Mouse (Mus musculus): ENCODE measurements around the gene Mcm6.
A peak's percentile ranks its signal among the peaks of the same experiment; 100 is the strongest.

Mcm6 gene

DNA sequence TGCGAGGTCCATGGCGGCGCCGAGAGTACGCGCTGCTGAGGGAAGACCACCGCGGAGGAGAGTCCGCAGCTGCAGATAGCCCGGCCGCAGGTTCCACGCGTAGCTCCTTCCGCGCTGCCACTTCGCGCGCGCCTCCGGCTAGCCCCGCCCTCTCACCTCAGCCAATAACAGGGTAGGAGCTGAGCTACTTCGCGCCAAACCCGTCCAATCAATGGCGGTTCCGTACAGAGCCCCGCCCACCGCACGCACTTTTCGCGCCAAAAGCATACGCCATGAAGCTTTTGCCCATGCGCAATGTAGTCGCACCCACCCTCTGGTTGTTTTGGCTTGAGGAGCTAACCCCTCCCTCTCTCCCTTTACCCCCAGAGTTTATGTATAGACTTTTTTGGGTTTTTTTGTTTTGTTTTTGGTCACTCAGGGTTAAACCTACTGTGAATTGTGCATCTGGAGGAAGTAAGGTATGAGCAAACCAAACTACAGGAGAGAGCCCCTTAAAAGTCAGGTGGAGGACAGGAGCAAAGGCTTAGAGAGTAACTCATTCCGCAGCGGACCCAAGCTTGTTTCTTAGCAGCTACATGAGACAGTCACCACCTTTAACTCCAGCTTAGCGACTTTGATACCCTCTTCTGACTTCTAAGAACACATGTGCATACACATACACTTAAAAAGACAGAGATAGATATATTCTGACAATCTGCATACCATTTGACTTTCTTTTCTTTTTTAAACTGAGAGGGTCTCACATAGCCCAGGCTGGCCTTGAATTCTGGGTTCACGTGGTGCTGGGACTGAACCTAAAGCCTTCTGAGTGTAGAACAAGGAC is at the start of gene Mcm6:
Gene Mcm6 (minus strand): TSS at position 111 of the 823 bp plus-strand sequence.
- DNase-seq (ENCODE audit: extremely low spot score) = peak; percentile 94

DNA sequence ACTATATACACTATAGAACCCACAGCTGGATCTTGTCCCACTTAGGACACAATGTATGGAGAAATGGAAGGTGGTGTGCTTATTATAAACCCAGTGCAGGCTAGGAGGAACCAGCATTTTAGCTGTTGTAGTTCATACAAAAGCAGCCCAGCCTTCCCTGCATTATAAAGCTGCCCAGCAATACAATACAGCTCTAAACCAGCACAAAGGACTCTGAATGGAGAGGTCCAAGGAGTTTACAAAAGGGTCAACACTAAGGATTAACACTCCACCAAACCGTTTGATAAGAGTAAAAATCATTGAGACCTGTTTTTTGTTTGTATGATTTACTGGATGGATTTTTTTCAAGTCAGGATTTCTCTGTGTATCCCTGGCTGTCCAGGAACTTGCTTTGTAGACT is 47.4 kb upstream of the Mcm6 start:
- DNase-seq (ENCODE audit: extremely low spot score) = no peak

DNA sequence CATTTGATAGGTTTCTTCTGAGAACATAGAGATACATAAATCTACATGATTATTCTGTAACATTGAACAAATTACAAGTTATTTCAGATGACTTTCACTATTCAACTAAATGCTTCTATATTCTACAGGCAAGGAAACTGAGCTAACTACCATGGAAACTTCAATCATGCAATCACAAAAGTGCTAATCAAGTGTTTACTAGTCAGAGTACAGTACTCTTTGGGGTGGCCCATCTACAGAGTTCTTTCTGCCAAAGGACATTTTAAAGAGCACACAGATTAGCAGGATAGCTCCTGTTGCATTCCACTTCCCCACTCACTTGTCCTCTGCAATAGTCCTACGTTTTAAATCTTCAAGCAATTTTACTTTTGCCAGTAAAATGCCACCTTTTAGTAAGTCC is 46.2 kb upstream of the Mcm6 start:
- no peak for DNase-seq (ENCODE audit: extremely low spot score)

DNA sequence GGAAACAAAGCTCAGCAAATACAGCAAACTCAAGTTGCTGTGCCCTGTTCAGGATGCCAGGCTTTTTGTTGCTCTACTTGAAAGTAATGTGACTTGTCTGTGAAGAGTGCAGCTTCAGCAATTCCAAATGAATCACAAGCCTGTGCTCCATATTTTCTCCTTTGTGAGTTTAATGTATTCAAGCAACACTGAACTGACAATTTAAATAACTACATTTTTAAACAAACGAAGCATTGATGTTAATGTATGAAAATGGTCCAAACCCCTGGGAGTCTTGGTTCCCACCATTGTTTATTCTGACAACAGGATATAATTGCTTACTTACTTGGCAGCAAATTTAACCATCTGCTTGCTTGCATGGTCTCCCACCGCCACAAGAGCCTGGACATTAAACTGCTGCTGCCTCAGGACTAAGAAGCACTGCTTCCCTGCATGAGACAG is 45.6 kb upstream of the Mcm6 start:
- DNase-seq (ENCODE audit: extremely low spot score) = no peak

DNA sequence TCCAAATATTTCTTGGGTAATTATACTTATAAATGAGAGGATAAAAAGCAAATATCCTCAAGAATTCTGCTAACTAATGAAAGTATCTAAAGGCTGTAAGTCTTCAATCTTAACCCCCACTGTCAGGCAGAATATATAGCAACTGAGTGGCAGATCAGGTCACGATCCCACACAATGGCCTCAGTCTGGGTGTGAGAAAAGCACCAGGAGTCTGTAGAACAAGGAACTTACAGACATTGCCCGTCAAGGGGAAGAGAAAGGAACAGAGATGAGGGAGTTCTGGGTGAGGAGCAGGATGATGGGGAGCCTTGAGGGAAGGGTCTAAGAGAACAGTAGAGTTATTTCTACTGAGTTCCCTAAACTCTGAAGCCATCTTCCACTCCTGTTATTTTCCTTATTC is 41.5 kb upstream of the Mcm6 start:
- DNase-seq (ENCODE audit: extremely low spot score) = no peak

DNA sequence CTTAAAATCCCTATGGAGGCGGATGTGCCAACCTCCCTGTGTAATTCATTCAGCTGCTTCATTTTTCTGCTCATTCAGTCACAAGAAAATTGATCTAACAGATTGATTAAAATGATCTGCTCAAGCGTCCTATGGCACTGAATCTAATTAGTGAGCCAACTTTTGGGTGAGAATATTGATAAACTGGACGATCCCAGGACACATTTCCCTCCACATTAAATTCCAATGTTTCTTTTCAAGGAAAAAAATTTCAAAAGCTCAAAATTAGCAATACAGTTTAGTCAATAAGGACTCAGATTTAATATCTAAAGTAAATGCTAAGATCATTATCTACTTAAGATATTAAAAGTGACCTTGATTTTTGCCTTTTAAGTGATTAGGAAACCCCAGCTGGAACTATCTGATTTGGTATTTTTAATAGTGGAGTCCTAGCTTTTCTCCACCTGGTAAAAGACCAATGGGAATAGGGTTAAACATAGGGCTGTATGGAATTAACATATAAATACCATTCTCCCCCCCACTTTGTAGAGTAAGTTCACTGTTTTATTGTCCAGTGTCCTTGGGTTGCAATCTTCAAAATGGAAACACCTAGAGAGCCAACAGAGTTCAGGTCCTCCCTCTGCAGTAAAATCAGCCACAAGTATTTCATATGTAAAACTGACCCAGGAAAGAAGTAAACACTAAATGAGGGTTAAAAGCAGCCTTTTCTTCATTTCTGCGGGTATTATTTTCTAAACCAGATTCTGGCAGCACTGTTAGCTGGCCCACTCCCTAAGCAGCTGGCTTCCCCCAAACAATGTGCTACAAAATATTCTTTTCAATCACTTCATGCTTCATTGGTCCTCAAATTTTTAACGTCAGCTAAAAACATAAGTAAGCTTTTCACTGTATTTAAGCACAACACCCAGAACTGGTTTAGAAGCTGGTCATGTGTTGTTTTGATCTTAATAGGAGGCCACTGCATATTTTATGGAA is 40.8 kb upstream of the Mcm6 start:
- DNase-seq (ENCODE audit: extremely low spot score) = no peak

DNA sequence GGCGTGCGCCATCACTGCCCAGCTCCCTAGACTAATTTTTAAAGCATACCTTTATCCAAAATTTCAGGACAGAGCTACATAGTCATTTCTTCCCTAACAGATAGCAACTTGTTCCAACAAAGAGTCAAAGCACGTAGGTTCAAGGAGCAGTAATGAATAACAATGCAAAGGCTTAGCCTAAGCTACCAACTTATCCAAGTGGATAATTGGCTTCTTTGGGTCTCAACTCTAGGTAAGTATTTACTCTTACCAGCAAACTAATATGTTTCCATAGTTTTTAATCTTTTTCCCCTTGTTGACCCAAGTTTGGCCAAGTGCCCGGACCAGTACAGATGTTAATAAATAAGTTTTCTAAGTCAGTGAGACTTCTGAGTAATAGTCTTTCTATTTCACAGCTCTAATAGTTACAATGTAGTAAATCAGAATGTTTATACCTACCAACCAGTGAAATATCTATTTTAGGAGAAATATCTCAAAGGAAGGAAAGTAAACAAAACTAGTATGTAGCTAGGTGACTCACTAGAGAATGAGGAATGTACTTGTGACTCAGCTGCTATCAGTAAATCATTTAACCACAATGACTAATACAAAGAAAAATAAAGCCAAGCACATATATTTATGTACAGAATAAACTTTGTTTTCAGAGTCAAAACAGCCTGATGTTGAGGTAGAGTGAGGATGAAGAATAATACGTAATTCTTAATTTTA is 39.4 kb upstream of the Mcm6 start:
- DNase-seq (ENCODE audit: extremely low spot score) = no peak

DNA sequence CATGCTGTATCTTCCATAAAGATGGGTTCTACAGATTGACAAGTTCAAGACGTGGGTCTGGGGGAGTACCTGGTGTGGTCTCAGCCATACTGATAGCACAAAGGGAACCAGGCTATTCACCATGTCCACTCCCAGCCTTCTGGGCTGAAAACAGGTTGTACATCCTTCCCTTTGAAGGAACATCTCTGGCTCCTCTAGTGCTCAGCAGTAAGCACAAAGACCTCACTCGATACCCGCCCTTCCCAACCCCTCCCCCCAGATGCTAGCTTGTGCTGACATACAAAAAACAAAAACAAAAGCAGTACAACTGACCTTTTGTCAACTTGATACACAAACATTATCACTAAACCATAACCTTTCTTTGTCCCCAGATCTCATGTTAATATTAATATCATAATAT is 35.2 kb upstream of the Mcm6 start:
- DNase-seq (ENCODE audit: extremely low spot score) = no peak

DNA sequence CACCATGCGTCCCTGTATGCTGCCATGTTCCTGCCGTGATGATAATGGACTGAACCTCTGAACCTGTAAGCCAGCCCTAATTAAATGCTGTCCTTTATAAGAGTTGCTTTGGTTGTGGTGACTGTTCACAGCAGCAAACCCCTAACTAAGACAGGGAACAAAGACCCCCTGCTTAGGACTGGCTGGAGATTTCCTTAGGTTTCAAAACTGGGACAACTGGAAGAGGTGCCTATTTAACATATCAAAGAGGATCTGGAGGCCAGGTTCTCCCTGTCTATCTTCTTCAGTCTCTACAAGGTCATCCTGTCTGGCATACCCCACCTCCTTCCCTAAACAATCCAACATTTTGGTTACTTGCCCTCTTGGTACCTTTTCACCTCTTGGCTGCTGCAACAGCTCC is 32.9 kb upstream of the Mcm6 start:
- no peak for DNase-seq (ENCODE audit: extremely low spot score)

DNA sequence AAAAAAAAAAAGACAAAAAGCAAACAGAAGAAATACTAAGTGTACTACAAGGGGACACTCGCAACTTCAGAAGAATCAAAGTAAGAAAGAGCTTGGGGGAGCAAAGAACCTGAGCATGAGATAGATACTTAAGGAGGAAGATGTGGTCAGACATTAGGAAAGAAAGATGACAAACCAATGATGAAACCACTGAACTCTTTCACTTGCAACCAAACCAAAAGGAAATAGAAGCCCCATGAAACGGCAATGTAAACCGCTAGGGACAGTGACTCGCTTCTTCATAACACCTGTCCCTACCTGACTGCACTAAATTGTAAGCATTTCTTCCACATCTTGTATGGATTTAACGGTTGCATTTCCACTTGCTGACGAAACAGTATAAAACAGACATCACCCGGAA is 27.0 kb upstream of the Mcm6 start:
- DNase-seq (ENCODE audit: extremely low spot score) = no peak

DNA sequence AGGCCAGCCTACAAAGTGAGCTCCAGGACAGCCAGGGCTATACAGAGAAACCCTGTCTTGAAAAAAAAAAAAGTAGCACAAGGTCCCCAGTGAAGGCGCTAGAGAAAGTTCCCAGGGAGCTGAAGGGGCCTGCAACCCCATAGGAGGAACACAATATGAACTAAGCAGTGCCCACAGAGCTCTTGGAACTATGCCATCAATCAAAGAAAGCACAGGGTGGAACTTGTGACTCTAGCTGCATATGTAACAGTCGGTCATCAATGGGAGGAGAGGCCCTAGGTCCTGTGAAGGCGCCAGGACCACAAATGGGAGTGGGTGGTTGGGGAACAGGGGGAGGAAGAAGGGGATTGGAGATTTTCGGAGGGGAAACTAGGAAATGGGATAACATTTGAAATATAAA is 17.4 kb upstream of the Mcm6 start:
- no peak for DNase-seq (ENCODE audit: extremely low spot score)

DNA sequence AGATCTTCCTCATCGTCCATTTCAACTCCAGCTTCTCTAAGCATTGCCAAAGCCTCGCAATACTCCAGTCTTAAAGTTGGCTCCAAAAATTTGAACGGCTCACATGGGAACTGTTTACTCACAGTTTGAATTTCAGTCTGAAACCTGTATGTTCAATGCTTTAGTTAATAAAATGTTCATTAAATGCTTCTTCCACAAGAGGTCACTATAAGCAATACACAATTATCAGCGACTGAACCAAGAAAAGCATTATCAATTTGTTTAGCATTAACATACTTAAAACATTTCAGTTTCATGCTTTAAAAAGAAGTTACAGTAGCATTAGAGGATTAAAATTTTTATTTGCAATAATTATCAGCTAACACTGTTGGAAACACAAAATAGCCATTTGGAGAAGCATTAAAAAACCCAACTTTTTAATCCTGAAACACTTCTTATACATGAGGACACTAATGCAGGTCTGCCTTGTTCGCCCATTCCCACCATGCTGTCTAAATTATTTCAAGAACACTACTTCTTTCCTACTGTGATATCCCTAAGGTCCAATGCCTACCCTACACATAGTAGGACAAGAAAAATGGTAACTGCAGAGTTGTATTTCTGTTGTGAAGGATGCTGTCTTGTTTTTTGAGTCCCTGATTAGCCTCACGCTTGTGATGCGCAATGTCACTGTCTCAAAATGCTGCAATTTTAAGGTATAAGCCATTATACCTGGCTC is 12.8 kb upstream of the Mcm6 start:
- DNase-seq (ENCODE audit: extremely low spot score) = no peak

DNA sequence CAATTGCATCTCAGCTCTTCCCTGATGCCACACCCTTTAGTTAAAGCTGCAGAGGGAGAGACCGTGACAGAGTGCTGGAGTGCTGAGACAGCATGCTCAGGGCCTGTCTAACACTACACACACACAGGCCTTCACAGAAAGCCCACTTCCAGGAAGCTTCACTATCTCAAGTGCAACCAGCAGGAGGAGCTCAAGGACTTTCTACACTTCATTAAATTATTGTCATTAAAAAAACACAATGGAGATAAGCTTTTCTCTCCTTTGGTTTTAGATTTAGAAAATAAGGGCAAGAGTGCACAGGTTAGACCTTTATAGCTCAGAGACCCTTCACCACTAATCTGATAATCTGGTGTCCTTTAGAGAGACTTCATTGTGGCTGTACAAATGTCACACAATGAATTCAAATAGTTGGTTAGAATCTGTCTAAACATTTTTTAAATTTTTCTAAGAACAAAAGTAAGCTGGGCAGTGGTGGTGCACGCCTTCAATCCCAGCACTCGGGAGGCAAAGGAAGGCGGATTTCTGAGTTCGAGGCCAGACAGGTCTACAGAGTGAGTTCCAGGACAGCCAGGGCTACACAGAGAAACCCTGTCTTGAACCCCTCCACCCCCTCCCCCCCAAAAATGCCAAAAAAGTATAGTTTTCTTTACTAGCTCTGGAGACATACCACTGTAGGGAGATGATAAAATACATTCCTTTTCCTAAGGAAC is 9.4 kb upstream of the Mcm6 start:
- peak; percentile 50 for DNase-seq (ENCODE audit: extremely low spot score)

DNA sequence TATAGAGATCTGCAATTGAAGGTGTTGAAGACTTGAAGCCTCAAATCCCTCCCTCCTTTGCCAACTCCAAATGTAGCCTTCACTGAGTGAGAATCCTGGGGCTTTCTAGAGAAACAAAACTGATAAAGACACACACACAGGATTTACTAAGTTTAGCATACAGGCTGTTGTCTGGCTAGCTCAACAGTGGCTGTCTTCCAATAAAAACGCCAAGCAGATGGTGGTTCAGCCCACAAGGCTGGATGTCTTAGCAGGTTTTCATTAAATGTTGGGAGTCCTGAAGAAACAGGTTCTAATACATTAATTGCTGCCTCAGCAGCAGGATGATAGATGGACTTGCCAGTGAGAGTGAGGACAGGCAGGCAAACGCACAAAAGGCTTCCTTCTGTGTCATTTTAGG is 1.1 kb upstream of the Mcm6 start:
- DNase-seq (ENCODE audit: extremely low spot score) = no peak

DNA sequence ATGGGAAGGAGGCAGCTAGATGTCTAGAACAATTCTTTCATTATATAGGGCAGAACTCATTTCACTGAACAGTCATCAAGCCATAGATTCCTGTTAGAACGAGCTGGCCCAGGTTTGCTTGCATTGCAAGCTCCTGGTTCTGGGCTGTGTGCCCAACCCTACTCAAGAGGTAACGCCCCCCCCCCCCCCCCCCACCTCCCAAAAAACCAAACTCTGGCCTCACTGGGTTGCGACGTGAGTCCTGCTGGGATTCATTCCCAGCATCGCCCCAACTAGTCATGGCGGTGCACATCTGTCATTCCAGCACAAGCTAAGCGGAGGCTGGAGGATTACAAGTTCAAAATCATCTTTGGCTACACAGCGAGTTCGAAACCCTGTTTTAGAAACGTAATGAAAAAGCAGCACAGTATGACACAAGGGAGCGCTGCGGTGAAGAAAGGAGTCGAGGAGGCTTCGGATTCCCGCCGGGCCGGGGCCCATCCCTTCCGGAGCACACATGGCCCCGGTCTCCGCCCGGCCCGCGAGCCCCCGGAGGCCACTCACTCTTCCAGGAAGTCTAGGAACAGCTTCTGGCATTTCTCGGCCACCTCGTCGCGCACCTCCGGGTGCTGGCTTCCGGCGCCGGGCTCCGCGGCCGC is 429 bp downstream of the Mcm6 start:
- no peak for DNase-seq (ENCODE audit: extremely low spot score)

DNA sequence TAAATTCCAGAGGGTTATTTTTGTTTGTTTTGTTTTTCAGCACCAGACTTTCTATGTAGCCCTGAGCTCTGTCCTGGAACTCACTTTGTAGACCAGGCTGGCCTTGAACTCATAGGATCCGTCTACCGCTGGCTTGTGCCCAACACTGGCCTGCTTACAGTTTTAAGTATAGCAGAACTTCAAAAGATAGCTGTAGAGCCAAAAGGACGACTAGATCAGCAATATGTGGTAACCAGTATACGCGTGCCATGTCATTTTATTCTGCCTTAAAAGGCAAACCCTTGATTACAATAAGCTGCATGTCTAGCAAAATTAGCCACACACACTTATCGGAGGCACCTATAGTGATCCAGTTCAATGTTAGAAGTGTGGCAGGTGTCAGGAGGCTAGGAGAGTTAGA is 1.2 kb downstream of the Mcm6 start:
- DNase-seq (ENCODE audit: extremely low spot score) = no peak

DNA sequence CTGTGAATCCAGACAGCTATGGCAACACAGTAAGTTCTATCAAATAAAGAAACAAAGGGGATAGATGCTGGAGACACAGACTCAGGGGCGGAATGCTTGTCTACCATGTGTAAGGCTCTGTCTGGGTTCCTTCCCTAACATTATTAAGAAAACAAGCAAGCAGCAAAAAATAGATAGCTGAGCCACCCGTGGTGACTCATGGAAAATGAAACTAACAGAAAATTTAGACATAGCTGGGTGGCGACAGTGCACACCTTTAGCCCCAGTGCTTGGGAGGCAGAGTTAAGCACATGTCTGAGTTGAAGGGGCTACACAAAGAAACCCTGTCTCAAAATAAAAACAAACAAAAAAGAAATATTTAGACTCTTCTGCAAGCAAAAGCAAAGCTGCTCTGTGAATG is 2.0 kb downstream of the Mcm6 start:
- DNase-seq (ENCODE audit: extremely low spot score) = no peak

DNA sequence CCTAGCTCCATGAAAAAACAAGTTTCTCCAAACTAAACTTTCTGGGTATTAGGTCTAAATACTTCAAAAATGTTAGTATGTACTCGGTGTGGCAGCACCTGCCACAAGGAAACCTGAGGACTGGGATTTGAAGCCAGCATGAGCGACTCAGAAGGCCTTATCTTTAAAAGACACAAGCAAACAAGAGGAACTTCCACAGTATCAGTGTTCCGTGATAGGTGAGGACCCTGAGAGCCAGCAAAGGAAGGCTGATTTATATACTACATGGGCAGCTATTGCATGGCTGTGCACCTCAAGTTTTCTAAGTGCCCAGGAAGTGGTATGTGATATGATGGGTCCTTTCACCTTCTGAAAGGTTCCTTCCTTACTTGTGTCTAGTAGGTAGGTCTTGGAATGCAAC is 6.4 kb downstream of the Mcm6 start:
- DNase-seq (ENCODE audit: extremely low spot score) = no peak

DNA sequence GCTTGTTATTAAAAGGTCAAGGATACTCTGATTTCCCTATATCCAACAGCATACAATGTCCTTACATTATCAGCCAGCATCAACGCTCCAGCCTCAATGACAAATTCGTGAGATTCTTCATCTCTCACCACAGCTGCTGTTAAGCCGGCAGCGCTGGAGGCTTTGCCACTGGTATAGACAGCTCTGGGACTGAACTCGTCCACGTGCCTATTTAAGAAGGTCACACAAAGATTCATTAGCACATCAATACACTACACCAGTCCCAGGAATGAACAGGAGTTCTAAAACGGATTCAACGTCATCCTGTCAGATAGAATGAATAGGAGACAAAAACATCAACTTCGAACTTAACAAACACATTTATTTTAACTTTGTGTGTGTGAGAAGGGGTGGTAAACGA is 15.2 kb downstream of the Mcm6 start:
- no peak for DNase-seq (ENCODE audit: extremely low spot score)

DNA sequence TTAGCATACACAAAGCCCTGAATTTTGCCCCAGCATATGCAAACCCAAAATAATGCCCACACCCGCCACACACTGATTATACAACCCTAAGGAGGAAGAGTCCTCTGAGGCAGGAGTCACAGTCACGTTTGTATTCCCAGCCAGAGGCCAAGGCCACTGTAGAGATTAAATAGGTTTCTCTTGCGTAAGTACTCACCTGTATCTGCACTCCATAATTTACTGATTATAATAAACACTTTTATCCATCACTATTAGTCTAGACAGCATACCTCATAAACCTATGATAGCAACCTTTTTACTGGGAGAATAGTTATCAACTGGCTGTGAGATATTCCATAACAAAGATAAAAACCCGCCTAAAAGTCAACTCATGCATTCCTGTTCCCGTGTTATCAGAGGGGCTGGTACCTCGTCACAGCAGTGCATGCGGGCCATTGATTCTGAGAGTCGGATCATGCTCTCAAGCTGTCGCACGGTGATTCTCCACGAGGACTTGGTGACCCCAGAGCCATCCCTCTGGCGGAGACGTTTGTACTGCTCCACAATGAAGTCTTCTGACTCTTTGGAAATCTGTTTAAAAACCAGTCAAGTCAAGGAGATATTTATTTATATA is 21.6 kb downstream of the Mcm6 start:
- no peak for DNase-seq (ENCODE audit: extremely low spot score)
